Mouse (Mus musculus) spleen, embryonic (tissue): ENCODE measurements around the gene Ppp1r14d.

Source experiments
- CTCF ChIA-PET: fragments of 350-600 bp; sonication (Branson Sonifier 250); formaldehyde crosslinking; loops from one replicate; lab custom pipeline; 2022; lab: Charles Lee

The Ppp1r14d gene

DNA sequence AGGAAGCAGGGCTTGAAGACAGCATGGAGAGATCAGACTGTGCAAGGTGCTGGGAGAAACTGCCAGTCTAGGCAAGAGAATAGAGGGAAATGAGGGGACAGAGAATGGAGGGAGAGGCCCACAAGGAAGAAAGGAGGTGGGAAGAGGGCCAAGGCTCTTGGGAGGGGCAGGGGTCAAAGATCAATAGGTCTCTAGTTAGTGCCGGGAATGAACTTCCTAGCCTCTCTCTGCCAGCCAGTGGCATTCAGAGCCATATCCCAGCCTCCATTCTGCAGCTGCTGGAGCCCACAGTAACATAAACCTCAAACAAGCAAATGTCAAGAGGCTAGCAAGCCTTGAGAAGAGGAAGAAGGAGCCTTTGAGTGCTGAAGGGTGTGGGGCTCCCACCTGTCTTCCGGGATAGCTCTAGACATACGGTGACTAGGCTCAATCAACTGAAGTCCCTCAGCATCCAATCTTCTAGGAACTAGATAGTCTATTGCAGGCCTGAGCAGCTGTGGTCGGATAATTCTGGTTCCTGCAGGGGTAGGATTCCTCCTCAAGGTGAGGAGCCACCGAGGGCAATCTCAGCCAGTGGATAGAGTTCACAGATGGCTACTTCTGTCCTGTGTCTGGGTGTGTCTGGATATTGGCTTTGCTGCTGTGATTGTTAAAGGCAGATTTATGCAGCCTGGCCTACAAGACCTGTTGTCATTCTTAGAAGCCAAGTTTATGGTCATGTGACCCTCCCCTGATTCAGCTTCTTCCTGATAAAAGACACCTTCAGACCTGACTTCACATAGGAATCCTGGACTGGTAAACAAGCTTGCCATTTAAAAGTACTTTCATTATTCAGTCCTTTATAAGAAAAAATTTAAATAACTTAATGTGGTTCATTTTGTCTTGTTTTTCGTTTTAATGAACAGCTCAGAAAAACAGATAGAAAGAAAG is at the start of gene Ppp1r14d:
Ppp1r14d (minus strand) TSS at position 132 of the 930 bp plus-strand sequence.
- CTCF ChIA-PET = interaction anchor here (0.7 kb wide), 2 partner anchors 25 to 1011 kb away, joined by 4 to 21 read pairs; no protein-coding TSS in a partner anchor

DNA sequence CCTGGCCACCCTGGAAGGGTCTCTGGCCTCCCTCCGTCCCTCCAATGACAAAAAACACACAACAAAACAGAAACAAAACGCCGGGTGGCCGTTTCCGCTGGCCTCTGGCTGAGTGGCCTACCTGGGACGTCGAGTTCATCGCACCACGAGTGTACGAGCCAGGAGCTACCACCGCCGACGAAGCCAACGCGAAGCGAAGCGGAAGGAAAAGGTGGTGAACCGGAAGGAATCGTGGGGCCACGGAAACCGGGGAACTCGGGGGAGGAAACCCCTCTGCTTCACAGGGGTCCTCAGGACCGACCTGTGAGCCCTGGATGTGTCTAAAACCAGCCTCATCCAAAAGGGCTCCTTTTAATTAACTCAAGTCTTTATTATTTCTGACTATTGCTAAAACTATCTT is 48.1 kb upstream of the Ppp1r14d start:
- CTCF ChIA-PET = no interaction called here

GRCm38 (mm10) chr2:119276926-119277325 is 47.2 kb upstream of the Ppp1r14d start:
- CTCF ChIA-PET = no interaction called here

DNA sequence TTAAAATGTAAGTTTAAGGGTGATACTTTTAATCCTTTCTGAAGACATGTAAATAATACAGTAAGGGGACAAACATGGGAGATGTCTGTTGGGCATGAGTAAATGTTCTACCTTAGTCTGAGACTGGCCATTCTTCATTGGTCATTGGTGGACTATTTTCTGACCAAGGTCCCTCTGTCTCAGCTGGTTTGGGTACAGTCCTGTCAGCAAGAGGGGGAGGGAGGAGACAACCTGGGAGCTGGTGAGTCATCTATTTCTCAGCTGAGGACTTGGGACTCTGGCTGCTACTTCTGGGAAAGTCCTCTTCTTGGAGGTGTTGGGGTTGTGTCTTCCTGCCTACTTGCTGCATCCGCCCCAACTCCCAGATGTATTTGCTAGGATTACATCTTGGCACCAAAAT is 44.4 kb upstream of the Ppp1r14d start:
- CTCF ChIA-PET = no interaction called here

GRCm38 (mm10) chr2:119270643-119271331 is 41.1 kb upstream of the Ppp1r14d start, which contains the start of gene Rhov:
Gene Rhov (minus strand): TSS chr2:119271272.
- CTCF ChIA-PET = no interaction called here

- CTCF ChIA-PET = no interaction called here
Observed at GRCm38 (mm10) chr2:119270286-119270642, 40.6 kb upstream of the Ppp1r14d start.

GRCm38 (mm10) chr2:119263813-119264212 is 34.1 kb upstream of the Ppp1r14d start:
- CTCF ChIA-PET = no interaction called here

GRCm38 (mm10) chr2:119262978-119263377 is 33.3 kb upstream of the Ppp1r14d start:
- CTCF ChIA-PET = no interaction called here

DNA sequence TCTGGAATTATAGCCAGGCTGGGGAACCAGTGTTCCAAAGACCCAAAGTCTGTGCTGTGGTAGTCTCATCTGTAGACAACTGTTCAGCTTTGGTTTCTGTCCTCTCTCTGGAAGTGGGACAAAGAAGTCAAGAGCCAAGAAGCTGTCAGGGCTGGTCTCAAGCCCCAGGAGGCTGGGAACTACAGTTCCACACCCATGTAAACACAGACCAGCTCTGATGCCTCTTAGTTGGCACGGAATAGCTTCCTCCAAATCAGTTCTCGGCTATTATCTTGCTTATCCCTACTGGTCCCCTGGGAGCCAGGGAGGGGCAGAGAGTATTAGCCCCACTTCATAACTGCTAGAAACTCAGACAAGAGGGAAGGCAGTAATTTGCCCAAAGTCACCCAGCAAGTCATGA is 31.6 kb upstream of the Ppp1r14d start:
- CTCF ChIA-PET = no interaction called here

GRCm38 (mm10) chr2:119260518-119260917 is 30.8 kb upstream of the Ppp1r14d start:
- CTCF ChIA-PET = no interaction called here

DNA sequence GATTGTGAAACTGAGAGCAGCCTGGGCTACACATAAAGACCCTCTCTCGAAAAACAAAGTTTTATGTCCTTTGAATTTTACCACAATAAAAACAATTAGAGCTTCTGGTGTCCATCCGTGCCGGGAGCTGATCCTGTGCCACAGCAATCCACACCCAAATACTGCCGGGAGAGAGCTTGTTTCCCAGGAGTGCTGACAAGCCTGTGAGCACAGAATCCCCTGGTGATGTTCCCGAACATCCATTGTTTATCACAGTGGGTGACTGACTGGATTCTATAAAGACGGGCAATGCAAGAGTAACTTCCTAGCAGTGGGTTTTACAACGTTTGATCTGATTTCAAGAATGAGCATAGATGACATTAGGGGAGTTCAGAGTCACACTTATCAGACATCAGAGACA is 25.3 kb upstream of the Ppp1r14d start:
- CTCF ChIA-PET = no interaction called here

- CTCF ChIA-PET = interaction anchor here (0.7 to 0.8 kb wide), 2 partner anchors 37 to 182 kb away, joined by 3 read pairs; no protein-coding TSS in a partner anchor
Observed at GRCm38 (mm10) chr2:119250826-119251478, 21.2 kb upstream of the Ppp1r14d start.

DNA sequence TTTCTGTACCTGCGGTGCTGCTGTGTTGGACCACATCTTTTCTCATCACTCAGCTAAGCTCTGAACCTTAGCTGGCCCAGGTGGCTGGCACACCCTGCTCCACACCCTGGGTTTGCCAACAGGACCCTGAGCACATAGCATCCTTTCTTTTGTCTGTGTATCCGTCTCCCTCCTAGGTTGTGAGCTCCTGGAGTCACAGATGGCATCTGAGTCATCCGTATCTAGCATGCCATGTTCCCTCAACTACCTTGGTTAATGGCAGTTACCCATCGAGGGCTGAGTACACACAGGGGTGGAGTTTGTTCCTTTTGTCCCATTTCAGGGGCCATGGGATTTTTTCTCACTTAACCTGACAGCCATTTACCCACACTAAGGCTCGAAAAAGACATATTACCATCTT is 20.7 kb upstream of the Ppp1r14d start:
- CTCF ChIA-PET = no interaction called here

DNA sequence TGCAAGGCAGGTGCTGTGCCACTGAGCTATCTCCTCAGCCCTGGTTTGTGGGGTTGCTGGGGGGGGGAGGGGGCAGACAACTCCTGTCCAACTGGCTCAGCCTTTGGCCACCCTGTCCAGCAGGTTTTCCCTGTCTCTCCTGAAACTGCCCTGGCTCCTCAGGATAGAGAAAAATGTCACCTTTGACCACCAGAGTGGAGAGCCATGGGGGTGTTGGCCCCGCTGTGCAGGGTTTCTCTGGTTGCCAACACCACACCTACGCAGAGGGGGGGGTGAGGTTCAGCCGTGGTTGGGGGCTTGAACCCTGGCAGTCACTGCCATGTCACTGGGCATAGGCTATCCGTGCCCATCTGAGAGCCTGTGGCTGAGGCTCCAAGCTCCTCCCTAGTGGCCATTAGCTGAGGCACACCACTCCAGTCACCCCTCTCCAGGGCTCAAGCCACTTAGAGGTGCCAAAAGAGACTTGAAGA is 19.9 kb upstream of the Ppp1r14d start:
- CTCF ChIA-PET = interaction anchor here (0.7 kb wide), 1 partner anchor 250 kb away, joined by 3 read pairs; no protein-coding TSS in a partner anchor

DNA sequence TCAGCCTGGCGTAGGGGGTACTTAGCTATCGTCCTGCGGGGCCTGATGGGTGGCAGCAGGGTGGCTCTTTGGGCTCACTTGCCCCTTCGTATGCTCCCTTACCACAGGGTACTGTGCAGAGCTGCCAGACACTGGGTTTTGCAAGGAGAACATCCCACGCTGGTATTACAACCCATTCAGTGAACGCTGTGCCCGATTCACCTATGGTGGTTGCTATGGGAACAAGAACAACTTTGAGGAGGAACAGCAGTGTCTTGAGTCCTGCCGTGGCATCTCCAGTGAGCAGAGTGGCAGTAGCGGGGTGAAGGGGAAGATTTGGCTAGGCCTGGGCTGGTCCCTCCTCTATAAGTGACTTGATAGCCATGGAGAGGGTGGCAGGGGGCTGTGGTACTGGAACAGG is 18.2 kb upstream of the Ppp1r14d start:
- CTCF ChIA-PET = no interaction called here

GRCm38 (mm10) chr2:119245246-119245645 is 15.5 kb upstream of the Ppp1r14d start:
- CTCF ChIA-PET = no interaction called here

DNA sequence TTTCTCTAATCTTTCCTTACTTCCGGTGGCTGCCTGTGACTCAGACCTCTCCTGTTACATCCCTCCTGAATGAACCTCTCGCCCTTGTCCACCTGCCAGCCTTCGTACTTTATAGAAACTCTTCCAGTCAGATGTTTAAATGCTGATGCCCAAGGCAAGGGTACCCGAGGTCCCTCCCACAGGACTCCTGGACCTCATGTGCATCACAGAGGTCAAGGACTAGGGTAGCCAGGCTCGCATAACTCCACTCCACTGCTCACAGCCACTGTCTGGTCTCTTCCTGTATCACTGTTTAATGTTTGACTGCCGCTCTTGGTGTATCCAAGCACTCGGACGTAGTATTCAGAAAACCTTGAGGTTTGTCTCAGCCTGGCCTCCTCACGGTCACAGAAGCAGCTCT is 12.8 kb upstream of the Ppp1r14d start:
- CTCF ChIA-PET = no interaction called here

- CTCF ChIA-PET = no interaction called here
Observed at GRCm38 (mm10) chr2:119240819-119241186, 11.1 kb upstream of the Ppp1r14d start.

DNA sequence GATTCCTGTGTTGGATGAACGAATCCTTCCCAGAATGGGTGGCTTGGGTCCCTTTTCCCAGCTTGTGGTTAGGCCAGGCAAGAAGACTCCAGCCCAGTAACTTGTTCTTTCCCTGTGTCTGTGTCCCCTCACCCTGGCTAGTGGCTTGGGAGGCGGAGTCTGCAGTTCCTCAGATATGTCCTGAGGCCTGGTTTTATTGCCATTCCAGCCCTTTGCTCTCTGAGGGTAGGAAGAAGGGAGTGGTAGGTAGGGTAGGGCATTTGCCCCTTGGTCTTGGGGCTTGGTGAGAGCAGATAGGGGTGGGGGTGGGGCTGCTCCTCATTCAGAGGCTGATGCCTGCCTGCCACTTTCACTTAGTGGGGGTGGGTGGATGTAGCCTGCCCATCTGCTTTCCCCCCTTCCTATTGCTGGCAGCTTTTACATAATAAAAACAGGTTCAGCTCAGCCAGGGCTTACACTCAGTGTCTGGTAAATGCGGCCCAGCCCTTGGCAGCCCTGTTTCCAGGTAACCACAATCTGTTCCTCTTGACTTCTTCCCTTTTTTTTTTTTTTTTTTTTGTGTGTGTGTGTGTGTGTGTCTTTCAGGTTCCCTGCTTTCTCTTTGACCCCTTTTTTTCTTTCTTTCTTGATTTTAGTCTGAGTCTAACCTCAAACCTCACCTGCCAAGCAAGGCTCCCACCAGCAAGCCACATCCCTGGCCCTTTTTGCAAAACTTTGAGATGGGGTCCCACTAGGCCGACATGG is 10.5 kb upstream of the Ppp1r14d start:
- CTCF ChIA-PET = interaction anchor here (0.6 kb wide), 1 partner anchor 173 kb away, joined by 6 read pairs; no protein-coding TSS in a partner anchor

DNA sequence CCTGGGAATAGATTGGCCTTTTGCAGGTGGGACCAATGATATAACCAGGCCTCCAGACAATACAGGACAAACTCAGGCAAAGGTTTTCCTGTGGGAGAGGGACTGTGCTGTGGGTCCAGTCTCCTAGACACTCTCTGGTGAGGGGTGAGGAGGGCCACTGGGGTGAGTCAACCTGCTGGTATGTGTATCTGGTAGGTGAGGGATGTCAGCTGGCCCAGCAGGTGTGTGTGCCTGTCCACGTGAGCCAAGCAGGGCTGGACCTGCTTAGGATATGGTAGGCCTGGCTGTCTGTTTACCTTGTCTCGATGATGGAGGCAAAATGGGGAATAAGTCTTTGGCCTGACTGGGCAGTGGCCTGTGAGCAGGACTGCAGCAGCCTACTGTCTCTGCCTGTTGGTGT is 9.0 kb upstream of the Ppp1r14d start:
- CTCF ChIA-PET = no interaction called here

GRCm38 (mm10) chr2:119237871-119238220 is 8.1 kb upstream of the Ppp1r14d start:
- CTCF ChIA-PET = no interaction called here
